Mouse (Mus musculus): ENCODE measurements around the gene Fbl. TPM values are rescaled to one million over a fixed set of nuclear protein-coding genes. Genes with fewer than 3 reads are reported as not detected.
"Not testable (repeated sequence)": the region's sequence is repeated elsewhere in the genome, so short reads cannot be mapped to it uniquely, and the experiment has no call there.

Gene Fbl
- polyA plus RNA-seq, 1 experiment from 2014 or later: 48.4 TPM

DNA sequence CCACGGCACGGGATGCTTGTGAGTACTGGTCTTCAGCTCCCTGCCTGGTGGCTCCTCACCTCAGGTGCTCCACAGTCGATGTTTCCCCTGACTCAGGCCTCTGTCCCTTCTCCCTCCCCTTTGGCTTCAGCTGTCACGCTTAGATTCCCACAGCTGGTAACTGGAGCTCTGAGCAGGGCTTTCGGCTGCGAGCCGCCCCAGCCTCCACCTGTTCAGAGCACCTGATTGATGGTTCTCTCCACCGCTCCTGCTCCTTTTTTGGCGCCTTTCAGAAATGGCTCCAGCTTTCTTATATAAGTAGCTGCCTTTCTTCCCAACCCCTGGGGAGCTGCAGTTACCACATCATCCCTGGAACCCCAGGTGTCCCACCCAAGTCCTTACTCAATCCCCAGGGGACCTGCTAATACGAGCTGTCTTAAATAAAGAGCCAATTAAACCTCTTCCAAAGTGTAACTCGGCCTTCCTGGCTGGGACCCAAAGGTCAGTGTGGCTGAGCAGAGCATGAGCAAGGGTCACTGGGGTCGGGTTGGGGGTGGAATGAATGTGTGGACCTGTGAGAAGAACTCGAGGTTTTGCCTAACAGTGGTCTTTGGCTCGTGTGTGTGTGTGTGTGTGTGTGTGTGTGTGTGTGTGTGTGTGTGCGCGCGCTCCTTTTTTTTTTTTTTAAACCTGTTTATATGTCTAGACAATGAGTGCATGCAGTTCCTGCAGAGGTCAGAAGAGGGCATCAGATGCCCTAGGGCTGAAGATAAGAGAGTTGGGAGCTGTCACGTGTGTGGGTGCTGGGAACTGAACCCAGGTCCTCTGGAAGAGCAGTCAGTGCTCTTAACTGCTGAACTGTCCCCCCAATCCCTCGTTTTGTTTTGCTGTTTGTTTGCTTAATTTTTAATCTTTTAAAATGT is 33.9 kb downstream of the Fbl start:
- no peak for DNase-seq
- H3K4me3 ChIP-seq (ENCODE audit: low read depth, low read length): no peak overlapping the region
- 0 out of 2 replicates have a peak overlapping the region, but pooled peaks have one; percentile 11 for H3K4me2 ChIP-seq (ENCODE audit: low read depth, low read length)
- no peaks in the 10 kb centered on the region for H3K4me1 ChIP-seq (ENCODE audit: insufficient read depth)
- TF ChIP-seq EP300 (IDR thresholded peaks at IDR 0.05; ENCODE audit: low read depth) (no peak), CTCF (IDR thresholded peaks at IDR 0.05; ENCODE audit: low read depth) (no peak)
- H3K9me3 ChIP-seq (ENCODE audit: low read length): no peaks in the 10 kb centered on the region
- ATAC-seq: peak; percentile 38; the same call in 1 of the 2 replicates
- H3K27ac ChIP-seq (ENCODE audit: low read depth): no peak overlapping the region
- H3K27me3 ChIP-seq (ENCODE audit: insufficient read depth, low read length): no peaks in the 10 kb centered on the region
- WGBS (ENCODE audit: insufficient replicate concordance): 53% methylated on average over 19 of the region's 19 CpGs
- H3K36me3 ChIP-seq (replicated peaks; ENCODE audit: insufficient read depth, low read length): no peaks in the 10 kb centered on the region
- no peak overlapping the region for H3K9ac ChIP-seq (replicated peaks)

GRCm38 (mm10) chr7:28206044-28206600 is 36.6 kb downstream of the Fbl start:
- no peak for DNase-seq
- H3K36me3 ChIP-seq (replicated peaks; ENCODE audit: insufficient read depth, low read length): no peaks in the 10 kb centered on the region
- H3K27me3 ChIP-seq (ENCODE audit: insufficient read depth, low read length): no peaks in the 10 kb centered on the region
- ATAC-seq: no peak
- no peak for TF ChIP-seq CTCF (IDR thresholded peaks at IDR 0.05; ENCODE audit: low read depth)
- no peak for TF ChIP-seq EP300 (IDR thresholded peaks at IDR 0.05; ENCODE audit: low read depth)
- H3K4me1 ChIP-seq (ENCODE audit: insufficient read depth): no peaks in the 10 kb centered on the region
- H3K9me3 ChIP-seq (ENCODE audit: low read length): no peaks in the 10 kb centered on the region
- 67% methylated on average over 4 of the region's 4 CpGs for WGBS (ENCODE audit: insufficient replicate concordance)
- no peak overlapping the region for H3K4me2 ChIP-seq (ENCODE audit: low read depth, low read length)
- no peak overlapping the region for H3K4me3 ChIP-seq (ENCODE audit: low read depth, low read length)
- H3K27ac ChIP-seq (ENCODE audit: low read depth): no peak overlapping the region
- H3K9ac ChIP-seq (replicated peaks): no peak overlapping the region

DNA sequence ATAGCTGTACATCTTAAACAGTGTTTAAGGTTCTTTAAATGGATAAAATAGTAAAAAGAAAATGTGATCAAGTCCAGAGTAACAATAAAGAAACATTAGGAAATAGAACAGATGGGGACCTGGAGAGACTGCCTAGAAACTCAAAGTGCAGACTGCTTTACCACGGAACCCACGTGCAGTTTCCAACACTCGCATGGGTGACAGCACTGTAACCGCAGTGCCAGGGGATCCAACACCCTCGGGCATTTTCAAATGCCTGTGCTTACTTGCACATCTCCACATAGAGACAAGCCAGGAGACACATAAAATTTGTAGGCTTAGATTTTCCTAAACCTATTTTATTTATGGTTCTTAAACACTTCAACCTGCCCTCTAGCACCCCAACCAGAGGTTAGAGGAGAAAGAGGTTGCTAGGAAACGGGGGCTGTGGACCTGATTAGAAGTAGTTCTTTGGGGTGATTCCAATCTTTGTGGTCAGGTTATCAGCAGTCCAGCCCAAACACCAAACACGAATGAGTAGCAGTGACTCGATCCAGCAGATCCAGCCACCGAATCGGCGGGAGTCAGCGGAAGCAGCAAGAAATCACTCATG is 39.0 kb downstream of the Fbl start:
- no peaks in the 10 kb centered on the region for H3K4me1 ChIP-seq (ENCODE audit: insufficient read depth)
- H3K27ac ChIP-seq (ENCODE audit: low read depth): no peak overlapping the region
- H3K9me3 ChIP-seq (ENCODE audit: low read length): no peaks in the 10 kb centered on the region
- no peaks in the 10 kb centered on the region for H3K27me3 ChIP-seq (ENCODE audit: insufficient read depth, low read length)
- DNase-seq: no peak
- peak overlapping the region; percentile 71 for H3K4me2 ChIP-seq (ENCODE audit: low read depth, low read length)
- no peak overlapping the region for H3K9ac ChIP-seq (replicated peaks)
- no peak for ATAC-seq
- H3K4me3 ChIP-seq (ENCODE audit: low read depth, low read length): no peak overlapping the region
- TF ChIP-seq EP300 (IDR thresholded peaks at IDR 0.05; ENCODE audit: low read depth) (no peak), CTCF (IDR thresholded peaks at IDR 0.05; ENCODE audit: low read depth) (no peak)
- WGBS (ENCODE audit: insufficient replicate concordance): 36% methylated on average over 12 of the region's 12 CpGs
- H3K36me3 ChIP-seq (replicated peaks; ENCODE audit: insufficient read depth, low read length): no peaks in the 10 kb centered on the region

DNA sequence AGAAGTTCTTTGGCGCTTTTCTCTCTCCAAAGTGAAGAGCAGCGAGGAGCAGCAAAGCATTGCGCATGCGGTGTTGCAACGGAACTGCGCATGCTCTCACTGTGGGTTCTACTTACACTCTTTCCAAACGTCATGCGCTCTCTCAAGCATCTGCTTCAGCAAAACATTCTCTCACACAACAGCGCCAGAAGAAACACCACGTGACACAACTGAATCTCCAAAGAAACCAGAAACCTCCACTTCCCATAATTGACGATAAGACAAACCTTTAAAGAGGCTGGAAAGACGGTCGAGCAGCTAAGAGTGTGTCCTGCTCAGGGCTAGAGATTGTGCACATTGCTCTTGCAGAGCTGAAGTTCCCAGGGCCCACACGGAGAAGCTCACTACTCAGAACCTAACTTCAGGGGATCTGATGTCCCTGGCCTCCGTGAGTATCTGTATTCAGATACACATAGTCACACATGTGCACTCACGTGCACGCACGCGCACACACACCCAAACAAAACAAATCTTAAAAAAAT is 39.5 kb downstream of the Fbl start:
- Histone ChIP-seq H3K4me1 (ENCODE audit: insufficient read depth) (no peaks in the 10 kb centered on the region), H3K36me3 (replicated peaks; ENCODE audit: insufficient read depth, low read length) (no peaks in the 10 kb centered on the region), H3K4me3 (ENCODE audit: low read depth, low read length) (no peak overlapping the region), H3K27me3 (ENCODE audit: insufficient read depth, low read length) (no peaks in the 10 kb centered on the region), H3K9ac (replicated peaks) (no peak overlapping the region), H3K27ac (ENCODE audit: low read depth) (no peak overlapping the region), H3K9me3 (ENCODE audit: low read length) (no peaks in the 10 kb centered on the region), H3K4me2 (ENCODE audit: low read depth, low read length) (peak overlapping the region; percentile 71)
- DNase-seq: peak; percentile 53
- ATAC-seq: peak; percentile 54; the same call in 1 of the 2 replicates
- no peak for TF ChIP-seq CTCF (IDR thresholded peaks at IDR 0.05; ENCODE audit: low read depth)
- no peak for TF ChIP-seq EP300 (IDR thresholded peaks at IDR 0.05; ENCODE audit: low read depth)
- 44% methylated on average over 19 of the region's 19 CpGs for WGBS (ENCODE audit: insufficient replicate concordance)

DNA sequence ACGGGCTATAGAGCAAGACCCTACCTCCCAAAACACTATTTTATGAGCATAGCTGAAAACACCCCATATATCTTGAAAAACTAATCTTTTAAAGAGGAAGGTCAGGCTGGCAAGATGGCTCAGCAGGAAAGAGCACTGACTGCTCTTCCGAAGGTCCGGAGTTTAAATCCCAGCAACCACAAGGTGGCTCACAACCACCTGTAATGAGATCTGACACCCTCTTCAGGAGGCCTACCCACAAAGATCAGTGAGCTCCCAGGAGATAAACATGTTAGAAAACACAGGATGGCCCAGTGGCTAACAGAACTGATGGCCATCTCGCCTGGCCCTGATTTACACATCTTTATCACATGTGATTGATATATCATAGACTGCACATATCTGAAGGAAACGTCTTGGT is 41.2 kb downstream of the Fbl start:
- no peak overlapping the region for H3K27ac ChIP-seq (ENCODE audit: low read depth)
- no peaks in the 10 kb centered on the region for H3K4me1 ChIP-seq (ENCODE audit: insufficient read depth)
- WGBS (ENCODE audit: insufficient replicate concordance): 48% methylated on average over 5 of the region's 5 CpGs

GRCm38 (mm10) chr7:28214142-28214541 is 44.6 kb downstream of the Fbl start:
- DNase-seq (peak; percentile 79), ATAC-seq (no peak)
- TF ChIP-seq EP300 (IDR thresholded peaks at IDR 0.05; ENCODE audit: low read depth) (no peak), CTCF (IDR thresholded peaks at IDR 0.05; ENCODE audit: low read depth) (peak; percentile 89)
- Histone ChIP-seq H3K27me3 (ENCODE audit: insufficient read depth, low read length) (no peaks in the 10 kb centered on the region), H3K36me3 (replicated peaks; ENCODE audit: insufficient read depth, low read length) (no peaks in the 10 kb centered on the region), H3K4me3 (ENCODE audit: low read depth, low read length) (no peak overlapping the region), H3K9ac (replicated peaks) (no peak overlapping the region), H3K4me1 (ENCODE audit: insufficient read depth) (no peaks in the 10 kb centered on the region), H3K27ac (ENCODE audit: low read depth) (no peak overlapping the region), H3K4me2 (ENCODE audit: low read depth, low read length) (no peak overlapping the region), H3K9me3 (ENCODE audit: low read length) (no peaks in the 10 kb centered on the region)
- 26% methylated on average over 10 of the region's 10 CpGs for WGBS (ENCODE audit: insufficient replicate concordance)

More for the DNA sequence above, 41.2 kb downstream of the Fbl start:
- no peak for ATAC-seq
- H3K9ac ChIP-seq (replicated peaks): no peak overlapping the region
- no peaks in the 10 kb centered on the region for H3K36me3 ChIP-seq (replicated peaks; ENCODE audit: insufficient read depth, low read length)
- H3K4me2 ChIP-seq (ENCODE audit: low read depth, low read length): no peak overlapping the region
- no peaks in the 10 kb centered on the region for H3K27me3 ChIP-seq (ENCODE audit: insufficient read depth, low read length)
- no peak for TF ChIP-seq EP300 (IDR thresholded peaks at IDR 0.05; ENCODE audit: low read depth)
- no peak for TF ChIP-seq CTCF (IDR thresholded peaks at IDR 0.05; ENCODE audit: low read depth)
- H3K4me3 ChIP-seq (ENCODE audit: low read depth, low read length): no peak overlapping the region
- H3K9me3 ChIP-seq (ENCODE audit: low read length): no peaks in the 10 kb centered on the region
- no peak for DNase-seq

DNA sequence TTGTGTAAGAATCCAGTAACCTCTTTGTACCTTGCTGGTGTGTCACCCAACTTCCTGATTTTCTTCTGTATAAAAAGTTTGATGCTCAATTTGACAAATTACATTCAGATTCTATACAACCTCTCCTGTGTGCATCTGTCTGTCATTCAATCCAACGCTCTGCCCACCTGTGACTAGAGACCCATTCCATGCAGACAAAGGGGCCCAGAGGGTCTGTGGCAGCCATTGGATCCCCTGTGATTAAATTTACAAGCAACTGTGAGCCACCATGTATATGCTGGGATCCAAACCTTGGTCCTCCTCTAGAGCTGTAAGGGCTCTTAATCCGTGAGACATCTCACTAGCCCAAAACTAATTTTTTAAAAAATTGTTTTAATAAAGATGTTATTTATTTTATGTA is 46.4 kb downstream of the Fbl start:
- not testable (repeated sequence) for H3K4me3 ChIP-seq (ENCODE audit: low read depth, low read length); ATAC-seq; H3K4me1 ChIP-seq (ENCODE audit: insufficient read depth); H3K27me3 ChIP-seq (ENCODE audit: insufficient read depth, low read length); H3K27ac ChIP-seq (ENCODE audit: low read depth); H3K36me3 ChIP-seq (replicated peaks; ENCODE audit: insufficient read depth, low read length); DNase-seq; H3K9ac ChIP-seq (replicated peaks); H3K9me3 ChIP-seq (ENCODE audit: low read length); H3K4me2 ChIP-seq (ENCODE audit: low read depth, low read length)
- WGBS (ENCODE audit: insufficient replicate concordance): 64% methylated on average over 2 of the region's 2 CpGs

GRCm38 (mm10) chr7:28217811-28218210 is 48.3 kb downstream of the Fbl start:
- not testable (repeated sequence) for DNase-seq; H3K4me3 ChIP-seq (ENCODE audit: low read depth, low read length); H3K4me1 ChIP-seq (ENCODE audit: insufficient read depth); ATAC-seq; H3K36me3 ChIP-seq (replicated peaks; ENCODE audit: insufficient read depth, low read length); H3K4me2 ChIP-seq (ENCODE audit: low read depth, low read length); H3K9me3 ChIP-seq (ENCODE audit: low read length); H3K27ac ChIP-seq (ENCODE audit: low read depth); H3K9ac ChIP-seq (replicated peaks); H3K27me3 ChIP-seq (ENCODE audit: insufficient read depth, low read length)
- 93% methylated on average over 8 of the region's 13 CpGs for WGBS (ENCODE audit: insufficient replicate concordance)

All from liver, postnatal 0 days (tissue).